Mouse (Mus musculus) ES-E14 (cell line): ENCODE results near the gene Sel1l3.

Source experiments
- CHD2 ChIP-seq: IDR thresholded peaks from 2 replicates; pipeline ENCODE4 v1.6.1; 2014; ENCODE audit warnings: mild to moderate bottlenecking, low read depth, low read length, inconsistent platforms
- HCFC1 ChIP-seq: IDR thresholded peaks from 2 replicates; pipeline ENCODE4 v1.6.1; 2012; ENCODE audit warnings: low read length, inconsistent platforms, borderline replicate concordance; ENCODE audit not compliant: insufficient read depth
- MAFK ChIP-seq: IDR thresholded peaks from 2 replicates; pipeline ENCODE4 v1.6.1; 2014; ENCODE audit warnings: mild to moderate bottlenecking, low read depth, low read length, inconsistent platforms; ENCODE audit not compliant: insufficient read depth
- ZC3H11A ChIP-seq: IDR thresholded peaks from 2 replicates; pipeline ENCODE4 v1.6.1; 2012; ENCODE audit warnings: low read depth, mild to moderate bottlenecking, inconsistent platforms, low read length, borderline replicate concordance
- ZNF384 ChIP-seq: IDR thresholded peaks from 2 replicates; pipeline ENCODE4 v1.6.1; 2012; ENCODE audit warnings: low read depth, low read length, inconsistent platforms

GRCm38 (mm10) chr5:53258038-53258786 lies 44.5 kb upstream of the Sel1l3 start:
- TF ChIP-seq ZNF384: no peak
- TF ChIP-seq MAFK: no peak
- TF ChIP-seq CHD2: no peak
- no peak for TF ChIP-seq HCFC1
- TF ChIP-seq ZC3H11A: no peak
